Mouse (Mus musculus) skeletal muscle tissue, adult 2 months (tissue): ENCODE results near the gene Comtd1.

Experiments used
- DNase-seq: peaks from one replicate; pipeline ENCODE4 v3.0.0-alpha.2; 2012; ENCODE audit warnings: low read depth, low spot score

The Comtd1 gene

GRCm38 (mm10) chr14:21806631-21807160, 42.1 kb downstream of the Comtd1 start:
- no peak for DNase-seq

- DNase-seq, result no peak
Observed at GRCm38 (mm10) chr14:21806203-21806602, 42.6 kb downstream of the Comtd1 start.

GRCm38 (mm10) chr14:21802543-21803206, 46.1 kb downstream of the Comtd1 start:
- no peak for DNase-seq

GRCm38 (mm10) chr14:21801624-21802023, 47.2 kb downstream of the Comtd1 start:
- DNase-seq, result no peak

GRCm38 (mm10) chr14:21800641-21801040, 48.1 kb downstream of the Comtd1 start:
- no peak for DNase-seq
